Mouse (Mus musculus): ENCODE data around the gene Lyz1. TPM values are rescaled to one million over a fixed set of nuclear protein-coding genes. Genes with fewer than 3 reads are reported as not detected.
"Not testable (repeated sequence)": the region's sequence is repeated elsewhere in the genome, so short reads cannot be mapped to it uniquely, and the experiment has no call there.

Gene Lyz1
- total RNA-seq, 1 experiment from 2014 or later, result 3.5 TPM

DNA sequence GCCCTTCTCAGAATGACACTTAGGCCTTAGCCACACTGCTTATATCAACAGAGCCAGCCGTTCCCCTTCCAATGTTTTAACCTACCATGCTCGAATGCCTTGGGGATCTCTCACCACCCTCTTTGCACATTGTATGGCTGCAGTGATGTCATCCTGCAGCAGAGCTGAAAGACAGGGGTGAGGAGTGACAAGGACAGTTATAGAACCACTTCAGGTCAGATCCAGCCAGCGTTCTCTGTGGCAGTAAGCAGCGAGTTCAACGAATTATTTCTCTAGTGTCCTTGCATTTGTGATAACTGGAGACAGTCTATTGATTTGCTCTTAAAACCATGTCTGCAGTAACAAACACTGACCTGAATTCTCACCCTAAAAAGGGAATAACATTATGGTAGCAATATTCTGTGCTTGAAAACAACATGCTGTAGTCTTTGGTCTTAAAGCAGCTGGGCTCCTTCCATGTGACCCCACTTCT lies 3.6 kb downstream of the Lyz1 start:
- ATAC-seq (ENCODE audit: extremely low read depth, insufficient number of reproducible peaks, low FRiP score, poor library complexity, severe bottlenecking), result not testable (repeated sequence)

DNA sequence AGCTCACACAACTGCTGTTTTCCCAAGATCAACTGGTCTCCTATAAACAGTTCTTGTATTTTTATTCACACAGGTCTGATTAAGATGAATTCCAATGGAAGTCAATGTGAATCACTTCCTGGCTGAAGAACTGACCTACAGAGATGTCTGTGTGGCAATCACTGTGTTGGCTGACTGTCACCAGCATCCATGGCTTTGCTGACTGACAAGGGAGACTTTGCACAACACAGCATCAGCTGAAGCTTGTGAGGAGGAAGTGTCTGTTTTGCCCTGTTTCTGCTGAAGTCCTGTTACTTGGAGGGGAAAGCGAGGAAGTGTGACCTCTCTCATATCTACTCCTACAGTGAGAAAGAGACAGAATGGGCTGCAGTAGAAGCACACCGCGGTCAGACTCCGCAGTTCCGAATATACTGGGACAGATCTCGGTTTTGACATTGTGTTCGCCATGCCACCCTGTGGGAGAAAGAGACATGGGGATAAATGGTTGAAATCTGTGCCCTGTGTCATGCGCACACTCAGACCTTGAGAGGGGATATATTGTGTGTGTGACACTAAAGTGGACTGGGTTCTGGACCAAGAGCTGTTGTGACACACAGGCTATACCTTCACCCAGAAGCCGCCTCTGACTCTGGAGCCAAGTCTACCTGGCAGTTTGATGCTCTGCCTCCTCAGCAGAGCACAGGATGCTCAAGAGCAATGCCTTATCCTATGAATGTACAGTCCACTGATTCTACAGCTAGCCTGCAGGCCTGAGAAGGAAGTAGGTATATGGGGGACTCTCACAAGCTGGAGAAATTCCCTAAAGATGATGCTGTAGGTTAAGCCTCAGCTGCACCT lies 4.3 kb downstream of the Lyz1 start:
- ATAC-seq (ENCODE audit: extremely low read depth, insufficient number of reproducible peaks, low FRiP score, poor library complexity, severe bottlenecking), result peak; percentile 66

DNA sequence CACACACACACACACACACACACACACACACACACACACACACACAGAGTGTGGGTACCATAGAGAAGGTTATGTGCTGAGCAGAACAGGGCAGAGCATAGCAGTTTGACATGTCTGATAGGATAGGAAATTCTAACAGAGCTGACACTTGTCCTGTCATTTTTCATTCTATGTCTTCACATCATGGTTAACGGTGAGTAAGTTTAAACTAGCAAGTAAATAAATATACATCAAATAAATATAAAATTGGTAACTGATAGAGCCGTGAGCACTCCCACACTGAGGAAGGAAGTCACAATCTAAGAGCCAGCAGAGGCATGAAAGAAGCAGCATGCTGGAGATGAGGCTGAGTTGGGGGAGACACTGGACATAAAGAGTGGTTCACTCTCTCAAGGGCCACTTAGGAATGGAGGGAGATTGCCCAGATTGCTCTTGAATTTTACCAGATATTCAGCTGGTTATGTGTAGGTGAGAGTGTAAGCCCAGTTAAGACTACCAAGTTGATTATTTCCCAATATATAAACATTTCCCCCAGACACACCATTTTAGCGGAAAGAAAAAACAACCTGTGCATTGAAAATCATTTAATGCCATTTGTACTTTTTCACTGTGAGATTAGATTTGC lies 5.3 kb downstream of the Lyz1 start:
- ATAC-seq (ENCODE audit: extremely low read depth, insufficient number of reproducible peaks, low FRiP score, poor library complexity, severe bottlenecking), result no peak

DNA sequence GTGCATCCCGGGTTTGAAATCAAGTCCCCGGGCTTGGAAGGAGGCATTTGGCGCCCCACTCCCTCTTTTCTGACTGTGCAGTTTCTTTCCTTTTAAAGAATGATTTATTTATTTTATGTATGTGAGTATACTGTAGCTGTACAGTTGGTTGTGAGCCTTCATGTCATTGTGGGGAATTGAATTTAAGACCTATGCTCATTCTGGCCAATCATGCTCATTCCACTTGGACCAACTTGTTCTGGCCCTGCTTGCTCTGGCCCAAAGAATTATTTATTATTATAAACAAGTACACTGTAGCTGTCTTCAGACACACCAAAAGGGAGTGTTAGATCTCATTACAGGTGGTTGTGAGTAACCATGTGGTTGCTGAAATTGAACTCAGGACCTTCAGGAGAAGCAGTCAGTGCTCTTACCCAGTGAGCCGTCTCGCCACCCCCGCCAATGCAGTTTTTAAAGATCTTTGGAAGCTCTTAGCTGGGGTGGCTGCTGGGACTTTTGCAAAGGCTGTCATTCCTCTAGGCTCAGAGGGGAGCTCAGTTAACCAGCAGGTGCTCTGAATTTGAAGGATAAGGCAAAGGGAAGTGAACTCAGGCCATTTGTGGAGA lies 6.2 kb downstream of the Lyz1 start:
- ATAC-seq (ENCODE audit: extremely low read depth, insufficient number of reproducible peaks, low FRiP score, poor library complexity, severe bottlenecking), result no peak

DNA sequence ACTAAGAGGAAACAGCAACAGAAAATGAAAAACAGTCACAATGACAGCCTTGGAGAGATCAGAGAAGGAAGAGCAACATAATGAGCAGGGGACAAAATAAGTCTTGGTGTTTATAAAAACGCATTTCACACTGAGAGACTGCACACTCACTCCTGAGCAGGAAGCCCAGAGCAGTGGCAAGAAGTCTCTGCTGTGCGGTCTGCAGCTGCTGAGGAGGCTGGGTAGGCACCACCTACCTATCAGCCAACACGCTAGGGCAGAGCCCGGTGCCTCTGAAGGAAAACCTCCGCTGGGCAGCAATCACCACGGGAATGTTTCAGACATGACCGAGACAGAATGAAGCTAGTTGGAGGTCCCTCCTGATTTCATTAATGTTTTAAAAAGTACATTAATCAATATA lies 7.1 kb downstream of the Lyz1 start:
- ATAC-seq (ENCODE audit: extremely low read depth, insufficient number of reproducible peaks, low FRiP score, poor library complexity, severe bottlenecking), result 0 out of 2 replicates have a peak, but pooled peaks have one; percentile 35

DNA sequence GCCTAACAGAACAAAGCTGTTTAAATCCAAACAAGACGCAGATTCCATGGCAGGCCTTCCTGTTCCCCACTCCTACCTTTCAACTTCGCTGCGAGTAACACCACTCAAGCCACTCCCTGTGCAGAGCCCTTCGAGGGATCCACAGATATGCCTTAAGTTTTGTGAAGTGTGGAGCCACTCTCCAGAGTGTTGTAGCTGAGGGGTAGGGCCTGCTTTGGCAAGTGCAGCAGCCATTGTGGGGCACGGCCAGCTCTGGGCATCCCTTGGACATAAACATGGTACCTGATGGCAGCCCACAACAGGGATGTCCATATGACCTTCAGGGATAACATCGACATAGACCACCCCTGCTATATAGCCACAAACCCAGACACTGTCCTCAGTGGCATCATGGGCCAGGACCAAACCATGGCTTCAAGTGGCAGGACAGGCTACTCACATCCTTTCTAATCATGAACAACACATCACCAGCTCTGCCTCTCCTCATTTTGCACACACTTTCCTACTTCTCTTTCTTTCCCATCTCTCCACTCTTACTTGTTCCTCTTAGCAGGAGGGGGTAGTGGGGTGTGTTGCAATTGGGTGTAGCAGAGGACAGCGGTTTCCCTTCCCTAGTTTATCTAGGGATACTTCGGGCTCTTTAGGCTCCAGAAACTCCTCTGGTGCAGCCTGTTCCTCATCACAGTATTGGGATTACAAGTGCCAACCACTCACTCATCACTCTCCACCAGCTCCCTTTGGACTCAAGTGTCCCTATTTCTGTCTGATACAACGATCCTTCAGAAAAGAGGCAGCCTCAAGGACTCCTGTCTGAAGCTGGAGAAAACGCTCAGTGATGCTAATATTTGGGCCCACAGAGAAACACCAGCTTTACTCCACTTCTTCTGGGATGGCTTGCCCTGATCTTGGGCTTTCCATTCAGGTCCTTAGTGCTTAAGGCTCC lies 7.8 kb downstream of the Lyz1 start:
- peak; percentile 25; the same call in 1 of the 2 replicates for ATAC-seq (ENCODE audit: extremely low read depth, insufficient number of reproducible peaks, low FRiP score, poor library complexity, severe bottlenecking)

DNA sequence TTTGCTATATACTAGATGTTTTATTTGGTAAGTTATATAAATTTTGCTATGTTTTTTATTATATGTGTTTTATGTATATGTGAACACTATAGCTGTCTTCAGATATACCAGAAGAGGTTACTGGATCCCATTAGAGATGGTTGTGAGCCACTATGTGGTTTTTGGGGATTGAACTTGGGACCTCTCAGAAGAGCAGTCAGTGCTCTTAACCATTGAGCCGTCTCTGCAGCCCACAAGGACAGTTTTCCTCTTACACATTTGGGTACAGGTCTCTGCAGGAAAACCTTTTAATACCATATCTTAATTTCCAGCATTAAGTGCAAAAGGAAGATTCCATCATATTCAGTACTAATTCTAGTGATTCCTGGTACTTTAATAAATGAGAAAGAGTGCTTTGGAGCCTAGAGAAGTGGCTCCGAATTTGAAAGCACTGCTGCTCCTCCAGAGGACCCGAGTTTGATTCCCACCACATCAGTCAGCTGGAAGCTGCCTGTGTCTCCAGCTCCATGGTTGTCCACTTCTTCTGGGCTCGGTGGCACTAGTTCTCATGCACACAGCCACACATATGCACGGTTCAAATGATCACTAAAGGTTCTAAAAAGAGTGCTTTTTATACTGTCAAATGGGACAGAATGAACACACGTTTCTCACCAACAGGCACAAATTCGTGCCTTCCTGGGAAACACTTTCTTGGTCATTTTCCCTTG lies 8.6 kb downstream of the Lyz1 start:
- ATAC-seq (ENCODE audit: extremely low read depth, insufficient number of reproducible peaks, low FRiP score, poor library complexity, severe bottlenecking), result no peak

DNA sequence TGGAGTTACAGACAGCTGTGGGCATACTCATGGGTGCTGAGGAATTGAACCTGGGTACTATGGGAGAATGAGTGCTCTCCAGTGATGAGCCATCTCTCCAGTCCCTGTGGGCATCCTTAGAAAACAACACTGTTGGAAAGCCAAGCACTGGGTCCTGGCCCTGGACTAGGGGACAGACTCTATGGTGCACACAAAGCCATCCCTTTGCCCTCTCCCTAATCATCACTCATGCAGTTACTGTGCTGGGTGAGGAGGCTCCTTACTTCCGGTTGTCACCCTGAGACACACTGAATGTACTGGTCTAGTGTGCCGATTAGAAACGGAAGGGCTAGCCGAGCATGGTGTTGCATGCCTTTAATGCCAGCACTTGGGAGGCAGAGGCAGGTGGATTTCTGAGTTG lies 9.5 kb downstream of the Lyz1 start:
- not testable (repeated sequence) for ATAC-seq (ENCODE audit: extremely low read depth, insufficient number of reproducible peaks, low FRiP score, poor library complexity, severe bottlenecking)

DNA sequence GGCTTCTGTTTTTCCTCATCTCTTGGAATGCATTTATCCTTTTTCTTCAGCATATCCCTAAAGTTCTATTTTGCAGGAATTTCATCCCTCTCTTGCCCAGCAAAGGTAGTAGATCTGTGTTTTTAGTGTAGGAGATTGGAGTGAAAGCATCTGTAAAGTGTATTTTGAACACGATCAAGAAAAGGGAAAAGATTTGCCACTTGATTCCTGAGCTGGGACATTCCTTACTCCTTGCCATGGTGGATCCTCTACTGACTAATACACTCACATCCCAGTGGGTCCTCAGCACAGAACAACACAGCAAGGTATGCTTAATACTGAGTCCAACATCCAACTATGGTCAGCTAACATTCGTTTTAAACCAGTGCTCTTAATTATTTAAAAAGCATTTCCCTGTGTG lies 10.1 kb downstream of the Lyz1 start:
- ATAC-seq (ENCODE audit: extremely low read depth, insufficient number of reproducible peaks, low FRiP score, poor library complexity, severe bottlenecking), result no peak

DNA sequence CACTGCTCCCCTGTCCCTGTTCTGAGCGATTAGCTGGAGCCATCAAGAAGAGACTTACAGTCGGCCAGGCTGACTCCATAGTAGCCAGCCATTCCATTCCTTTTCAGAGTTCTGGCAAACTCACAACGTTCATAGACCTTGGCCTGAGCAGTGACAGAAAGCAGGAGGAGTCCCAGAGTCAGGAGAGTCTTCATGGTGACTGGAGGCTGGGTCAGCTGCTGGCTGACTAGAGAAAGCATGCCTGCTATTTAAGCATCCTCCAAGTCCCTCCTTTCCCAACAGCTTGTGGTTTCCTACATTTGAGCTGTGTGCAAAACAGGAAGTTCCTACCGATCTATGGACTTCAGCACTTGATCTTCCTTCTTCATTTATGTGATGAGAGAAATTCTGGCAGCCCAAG lies 10.6 kb downstream of the Lyz1 start, which contains the start of gene Lyz2:
TSS of gene Lyz2 (minus strand) at position 273 of the 400 bp plus-strand sequence.
- peak; percentile 49 for ATAC-seq (ENCODE audit: extremely low read depth, insufficient number of reproducible peaks, low FRiP score, poor library complexity, severe bottlenecking)

DNA sequence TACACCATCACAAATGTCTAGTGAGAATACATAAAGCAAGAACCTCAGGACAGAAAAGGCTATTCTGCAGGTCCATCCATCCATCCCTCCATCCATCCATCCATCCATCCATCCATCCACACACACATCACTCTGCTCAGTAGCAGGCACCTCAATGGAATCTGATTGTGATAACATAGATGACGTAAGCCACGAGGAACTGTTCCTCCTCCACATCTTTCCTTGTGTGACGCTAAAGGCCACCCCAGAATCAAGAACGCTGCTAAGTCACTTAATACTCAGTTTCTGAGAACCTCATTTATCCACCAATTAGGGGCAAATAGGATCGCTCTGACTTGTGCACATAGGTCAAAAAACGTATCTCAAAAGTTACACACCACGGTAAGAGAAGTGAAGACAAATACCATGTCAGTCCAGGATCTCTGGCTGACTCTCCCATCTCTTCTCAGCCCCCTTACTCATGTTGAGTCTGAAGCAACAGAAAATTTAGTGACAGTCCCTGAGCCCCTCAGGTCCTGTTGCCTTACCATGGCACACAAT lies 11.2 kb downstream of the Lyz1 start:
- ATAC-seq (ENCODE audit: extremely low read depth, insufficient number of reproducible peaks, low FRiP score, poor library complexity, severe bottlenecking), result no peak

DNA sequence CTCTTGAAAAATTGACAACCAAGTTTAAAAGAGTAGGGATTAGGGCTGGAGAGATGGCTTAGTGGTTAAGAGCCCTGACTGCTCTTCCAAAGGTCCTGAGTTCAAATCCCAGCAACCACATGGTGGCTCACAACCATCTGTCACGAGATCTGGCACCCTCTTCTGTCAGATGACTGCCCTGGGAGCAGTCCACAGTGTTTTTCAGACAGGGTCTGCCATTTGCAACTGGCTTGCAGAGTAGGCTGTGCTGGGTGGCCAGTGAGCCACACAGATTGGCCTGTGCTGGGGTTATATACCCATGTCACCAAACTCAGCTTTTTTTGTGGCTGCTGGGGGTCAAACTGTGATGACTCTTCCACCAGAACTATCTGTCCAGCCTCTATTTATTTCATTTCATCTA lies 12.7 kb downstream of the Lyz1 start:
- no peak for ATAC-seq (ENCODE audit: extremely low read depth, insufficient number of reproducible peaks, low FRiP score, poor library complexity, severe bottlenecking)

DNA sequence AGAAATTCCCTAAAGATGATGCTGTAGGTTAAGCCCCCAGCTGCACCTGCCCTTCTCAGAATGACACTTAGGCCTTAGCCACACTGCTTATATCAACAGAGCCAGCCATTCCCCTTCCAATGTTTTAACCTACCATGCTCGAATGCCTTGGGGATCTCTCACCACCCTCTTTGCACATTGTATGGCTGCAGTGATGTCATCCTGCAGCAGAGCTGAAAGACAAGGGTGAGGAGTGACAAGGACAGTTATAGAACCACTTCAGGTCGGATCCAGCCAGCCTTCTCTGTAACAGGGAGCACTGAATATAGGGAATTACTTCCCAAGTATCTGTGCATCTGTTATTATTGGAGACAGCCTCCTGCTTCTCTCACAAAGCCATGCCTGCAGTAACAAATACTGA lies 14.2 kb downstream of the Lyz1 start:
- ATAC-seq (ENCODE audit: extremely low read depth, insufficient number of reproducible peaks, low FRiP score, poor library complexity, severe bottlenecking), result not testable (repeated sequence)

DNA sequence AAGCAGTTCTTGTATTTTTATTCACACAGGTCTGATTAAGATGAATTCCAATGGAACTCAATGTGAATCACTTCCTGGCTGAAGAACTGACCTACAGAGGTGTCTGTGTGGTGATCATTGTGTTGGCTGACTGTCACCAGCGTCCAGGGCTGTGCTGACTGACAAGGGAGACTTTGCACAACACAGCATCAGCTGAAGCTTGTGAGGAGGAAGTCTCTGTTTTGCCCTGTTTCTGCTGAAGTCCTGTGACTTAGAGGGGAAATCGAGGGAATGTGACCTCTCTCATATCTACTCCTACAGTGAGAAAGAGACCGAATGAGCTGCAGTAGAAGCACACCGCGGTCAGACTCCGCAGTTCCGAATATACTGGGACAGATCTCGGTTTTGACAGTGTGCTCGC lies 14.9 kb downstream of the Lyz1 start:
- ATAC-seq (ENCODE audit: extremely low read depth, insufficient number of reproducible peaks, low FRiP score, poor library complexity, severe bottlenecking), result not testable (repeated sequence)

DNA sequence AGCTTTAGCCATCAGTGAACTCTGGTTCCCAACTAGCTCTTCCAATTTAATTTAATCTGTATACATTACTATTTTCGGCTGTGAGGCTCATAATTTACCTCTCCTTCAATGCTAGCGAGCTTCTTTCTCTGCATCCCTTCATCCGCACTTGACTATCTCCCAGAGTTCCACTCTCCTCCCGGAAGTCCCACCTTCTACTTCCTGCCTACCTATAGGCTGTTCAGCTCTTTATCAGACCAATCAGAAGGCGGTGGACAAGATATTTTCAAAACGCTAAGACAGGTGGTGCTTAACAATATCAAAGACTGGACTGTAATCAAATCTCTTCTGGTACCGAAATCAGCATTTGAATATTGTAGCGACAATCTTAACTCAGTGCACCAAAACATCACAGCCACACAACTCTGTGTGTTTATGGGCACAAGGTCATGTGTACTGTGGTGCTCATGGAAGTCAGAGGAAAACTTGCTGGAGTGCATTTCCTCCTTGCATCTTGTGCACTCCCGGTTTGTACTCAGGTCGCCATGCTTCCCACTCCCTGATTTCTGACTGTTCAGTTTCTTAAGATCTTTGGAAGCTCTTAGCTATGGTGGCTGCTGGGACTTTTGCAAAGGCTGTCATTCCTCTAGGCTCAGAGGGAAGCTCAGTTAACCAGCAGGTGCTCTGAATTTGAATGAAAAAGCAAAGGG lies 16.8 kb downstream of the Lyz1 start:
- no peak for ATAC-seq (ENCODE audit: extremely low read depth, insufficient number of reproducible peaks, low FRiP score, poor library complexity, severe bottlenecking)

DNA sequence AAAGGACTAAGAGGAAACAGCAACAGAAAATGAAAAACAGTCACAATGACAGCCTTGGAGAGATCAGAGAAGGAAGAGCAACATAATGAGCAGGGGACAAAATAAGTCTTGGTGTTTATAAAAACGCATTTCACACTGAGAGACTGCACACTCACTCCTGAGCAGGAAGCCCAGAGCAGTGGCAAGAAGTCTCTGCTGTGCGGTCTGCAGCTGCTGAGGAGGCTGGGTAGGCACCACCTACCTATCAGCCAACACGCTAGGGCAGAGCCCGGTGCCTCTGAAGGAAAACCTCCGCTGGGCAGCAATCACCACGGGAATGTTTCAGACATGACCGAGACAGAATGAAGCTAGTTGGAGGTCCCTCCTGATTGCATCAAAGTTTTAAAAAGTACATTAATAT lies 18.0 kb downstream of the Lyz1 start:
- peak; percentile 58; the same call in 1 of the 2 replicates for ATAC-seq (ENCODE audit: extremely low read depth, insufficient number of reproducible peaks, low FRiP score, poor library complexity, severe bottlenecking)

DNA sequence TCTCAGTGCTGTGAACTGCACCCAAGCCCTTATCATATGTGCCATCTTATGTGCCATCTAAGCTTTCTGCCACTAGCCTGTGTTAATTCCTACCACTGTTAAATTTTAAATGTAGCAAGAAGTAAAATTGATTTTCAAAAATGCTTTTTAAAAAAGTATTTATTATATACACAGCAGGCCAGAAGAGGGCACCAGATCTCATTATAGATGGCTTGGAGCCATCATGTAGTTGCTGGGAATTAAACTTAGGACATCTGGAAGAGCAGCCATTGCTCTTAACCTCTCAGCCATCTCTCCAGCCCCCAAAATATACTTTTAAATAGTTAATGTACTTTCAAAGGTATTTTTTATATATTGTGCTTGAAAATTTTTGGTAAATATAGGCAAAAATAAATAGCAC lies 20.6 kb downstream of the Lyz1 start:
- ATAC-seq (ENCODE audit: extremely low read depth, insufficient number of reproducible peaks, low FRiP score, poor library complexity, severe bottlenecking), result no peak
